Mouse (Mus musculus) G1E (cell line): ENCODE data around the gene Hmgcs2. TPM values are rescaled to one million over a fixed set of nuclear protein-coding genes. Genes with fewer than 3 reads are reported as not detected.

ENCODE experiments used
- ATAC-seq: 2 replicates; pipeline ENCODE4 v1.8.0; 2016; ENCODE audit warnings: mild to moderate bottlenecking; ENCODE audit not compliant: insufficient number of reproducible peaks, poor library complexity, low FRiP score, severe bottlenecking; ENCODE audit errors: extremely low read depth
- DNase-seq: peaks from one replicate; pipeline ENCODE4 v3.0.0; 2012; ENCODE audit warnings: low spot score
- H3K27me3 ChIP-seq: 2 replicates; pipeline ENCODE4 v1.6.1; 2012; ENCODE audit warnings: mild to moderate bottlenecking, low read length, inconsistent platforms; ENCODE audit not compliant: insufficient read depth
- H3K36me3 ChIP-seq: replicated peaks from 2 replicates; pipeline ENCODE3; 2012; ENCODE audit warnings: mild to moderate bottlenecking, inconsistent platforms
- H3K4me1 ChIP-seq: 2 replicates; pipeline ENCODE4 v1.6.1; 2012; ENCODE audit warnings: low read depth, low read length, inconsistent platforms, mixed read lengths; ENCODE audit not compliant: insufficient read depth
- H3K4me3 ChIP-seq: 2 replicates; pipeline ENCODE4 v1.5.1; 2012; ENCODE audit warnings: low read depth, mild to moderate bottlenecking, inconsistent platforms, low read length, moderate library complexity, mixed read lengths
- H3K9me3 ChIP-seq: replicated peaks from 2 replicates; pipeline ENCODE4 v1.6.1; 2012; ENCODE audit warnings: inconsistent platforms
- CTCF ChIP-seq: IDR thresholded peaks from 2 replicates; pipeline ENCODE4 v1.5.1; 2012; ENCODE audit warnings: low read depth, low read length, inconsistent platforms, mixed read lengths
- GATA1 ChIP-seq: IDR thresholded peaks from 2 replicates; pipeline ENCODE4 v1.6.1; 2012; ENCODE audit warnings: borderline replicate concordance, low read length, inconsistent platforms, mixed read lengths
- GATA2 ChIP-seq: IDR thresholded peaks from 2 replicates; pipeline ENCODE4 v1.6.1; 2012; ENCODE audit warnings: low read depth, low read length, inconsistent platforms, borderline replicate concordance
- POLR2AphosphoS5 ChIP-seq: IDR thresholded peaks from 2 replicates; pipeline ENCODE4 v1.6.1; 2012; ENCODE audit warnings: low read depth, low read length, inconsistent platforms; ENCODE audit not compliant: insufficient replicate concordance
- TAL1 ChIP-seq: conservative IDR thresholded peaks from 2 replicates; pipeline ENCODE4 v1.6.1; 2012; ENCODE audit warnings: low read depth, low read length, inconsistent platforms, mixed read lengths
- polyA plus RNA-seq: library from polyadenylated mRNA; stranded (reverse); fragments of >175 nt; gene quantifications from 2 replicates; pipeline ENCODE4 v1.2.3, GENCODE M21; 2012
- total RNA-seq, 2 experiments: library from RNA; stranded (forward) in 1 of 2; stranded (reverse) in 1 of 2; fragments of 200-1000 nt in 1 of 2; fragments of >200 nt in 1 of 2; fragmentation: Nextera tagmentation in 1 of 2; gene quantifications; 2 replicates each; pipeline ENCODE4 v1.2.3; 2014 to 2017

Gene Hmgcs2
- total and polyA plus RNA-seq, 3 experiments, result not detected

DNA sequence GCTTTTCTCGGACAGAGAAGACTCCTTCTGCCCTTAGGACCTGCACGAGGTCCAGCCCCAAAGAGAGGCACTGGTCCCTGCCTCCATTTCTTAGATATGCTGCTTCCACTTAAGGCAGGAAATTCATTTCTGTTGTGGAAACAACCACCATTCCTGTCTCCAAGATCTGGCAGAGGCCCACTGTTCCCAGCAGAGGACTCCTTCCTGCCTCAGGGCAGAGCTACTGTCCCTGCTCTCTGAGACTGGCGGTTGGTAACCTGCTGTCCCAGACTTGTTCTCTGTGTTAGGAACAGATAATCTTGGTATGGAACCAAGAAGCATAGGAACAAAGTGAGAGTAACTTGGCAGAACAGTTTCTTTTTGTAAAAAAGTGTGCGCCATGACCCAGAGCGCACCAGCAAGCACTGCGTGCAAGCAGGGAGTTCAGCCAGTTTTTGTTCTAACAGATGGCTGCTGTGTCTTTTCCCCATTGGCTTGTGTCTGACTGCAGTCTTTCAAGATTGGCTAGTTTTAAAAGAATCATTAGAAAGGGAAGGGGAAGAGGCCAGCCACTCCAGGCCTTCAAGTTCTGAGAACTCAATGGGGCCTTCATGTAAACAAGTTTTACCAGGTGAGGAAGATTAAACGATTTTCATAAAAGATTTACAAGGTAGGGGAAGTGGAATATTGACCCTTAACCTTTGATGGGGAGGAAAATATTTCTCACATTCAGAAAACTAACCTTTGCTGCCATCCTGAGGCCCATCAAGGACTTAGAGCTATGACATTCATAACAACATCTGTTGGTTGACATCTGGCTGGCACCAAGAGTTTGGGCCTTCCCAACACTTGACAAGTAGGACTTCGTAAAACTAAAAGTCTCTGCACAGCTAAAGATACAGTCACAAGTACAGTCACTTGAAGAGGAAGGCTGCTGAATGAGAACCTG lies 25.3 kb upstream of the Hmgcs2 start:
- Histone ChIP-seq H3K36me3 (no peaks in the 10 kb centered on the region), H3K4me1 (no peaks in the 10 kb centered on the region), H3K4me3 (no peak overlapping the region), H3K9me3 (peaks cover 45% of the 10 kb centered on the region), H3K27me3 (no peaks in the 10 kb centered on the region)
- ATAC-seq, result no peak
- TF ChIP-seq TAL1, result no peak
- TF ChIP-seq CTCF, result no peak
- TF ChIP-seq POLR2AphosphoS5, result no peak
- no peak for TF ChIP-seq GATA2
- TF ChIP-seq GATA1, result no peak
- DNase-seq, result no peak

DNA sequence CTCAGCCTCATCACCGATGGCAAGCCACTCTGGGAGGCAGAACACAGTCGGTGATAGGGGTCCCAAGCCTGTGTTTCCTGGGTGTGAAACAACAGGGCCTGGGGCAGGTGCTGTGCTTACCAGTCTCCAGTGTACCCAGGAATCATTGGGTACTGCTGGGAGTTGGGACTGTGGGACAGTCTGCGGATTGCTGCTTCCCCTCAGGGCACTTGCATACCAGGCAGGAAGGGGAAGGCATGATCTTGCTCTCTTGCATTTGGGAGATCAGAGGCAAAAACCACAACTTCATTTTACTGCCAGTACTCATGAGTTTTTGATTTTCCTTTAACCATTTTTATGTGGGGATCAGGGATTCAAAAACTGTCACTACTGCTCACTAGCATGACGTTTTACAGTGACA lies 21.5 kb upstream of the Hmgcs2 start:
- H3K9me3 ChIP-seq, result peaks cover 39% of the 10 kb centered on the region
- ATAC-seq (no peak), DNase-seq (no peak)
- no peaks in the 10 kb centered on the region for H3K4me1 ChIP-seq
- H3K27me3 ChIP-seq, result no peaks in the 10 kb centered on the region
- H3K4me3 ChIP-seq, result no peak overlapping the region
- H3K36me3 ChIP-seq, result no peaks in the 10 kb centered on the region
- TF ChIP-seq POLR2AphosphoS5, result no peak
- TF ChIP-seq CTCF, result no peak
- TF ChIP-seq TAL1, result no peak
- TF ChIP-seq GATA1, result no peak
- no peak for TF ChIP-seq GATA2

- Histone ChIP-seq H3K36me3 (no peaks in the 10 kb centered on the region), H3K4me1 (no peaks in the 10 kb centered on the region), H3K4me3 (no peak overlapping the region), H3K9me3 (peaks cover 34% of the 10 kb centered on the region), H3K27me3 (no peaks in the 10 kb centered on the region)
- DNase-seq, result no peak
- no peak for ATAC-seq
- TF ChIP-seq TAL1 (no peak), GATA1 (no peak), CTCF (no peak), POLR2AphosphoS5 (no peak), GATA2 (no peak)
These were observed 20.9 kb upstream of the Hmgcs2 start for GRCm38 (mm10) chr3:98259271-98259751.

- DNase-seq (no peak), ATAC-seq (no peak)
- Histone ChIP-seq H3K9me3 (peaks cover 30% of the 10 kb centered on the region), H3K27me3 (no peaks in the 10 kb centered on the region), H3K36me3 (no peaks in the 10 kb centered on the region), H3K4me1 (no peaks in the 10 kb centered on the region), H3K4me3 (no peak overlapping the region)
- TF ChIP-seq GATA2, result no peak
- TF ChIP-seq CTCF, result no peak
These were observed 19.7 kb upstream of the Hmgcs2 start for GRCm38 (mm10) chr3:98260534-98260933.

GRCm38 (mm10) chr3:98261415-98261814 lies 18.8 kb upstream of the Hmgcs2 start:
- Histone ChIP-seq H3K9me3 (peaks cover 32% of the 10 kb centered on the region), H3K27me3 (no peaks in the 10 kb centered on the region), H3K36me3 (no peaks in the 10 kb centered on the region), H3K4me1 (no peaks in the 10 kb centered on the region), H3K4me3 (no peak overlapping the region)
- TF ChIP-seq CTCF (no peak), TAL1 (no peak), POLR2AphosphoS5 (no peak), GATA1 (no peak), GATA2 (no peak)
- no peak for DNase-seq
- no peak for ATAC-seq

- H3K27me3 ChIP-seq, result no peaks in the 10 kb centered on the region
- no peak for ATAC-seq
- no peak for DNase-seq
- H3K4me3 ChIP-seq, result no peak overlapping the region
- TF ChIP-seq GATA1 (no peak), CTCF (no peak), POLR2AphosphoS5 (no peak), TAL1 (no peak), GATA2 (no peak)
- peaks cover 37% of the 10 kb centered on the region for H3K9me3 ChIP-seq
- H3K4me1 ChIP-seq, result no peaks in the 10 kb centered on the region
- no peaks in the 10 kb centered on the region for H3K36me3 ChIP-seq
These were observed 18.1 kb upstream of the Hmgcs2 start for GRCm38 (mm10) chr3:98262133-98262532.
